Mouse (Mus musculus) layer of hippocampus, adult 9-10 months (tissue): Measurements from ENCODE around the gene Zfr.
"Not testable (repeated sequence)": the region's sequence is repeated elsewhere in the genome, so short reads cannot be mapped to it uniquely, and the experiment has no call there.

ENCODE experiments used
- DNase-seq: peaks from one replicate; pipeline ENCODE4 v3.0.0; 2022; ENCODE audit warnings: low spot score

Zfr gene

DNA sequence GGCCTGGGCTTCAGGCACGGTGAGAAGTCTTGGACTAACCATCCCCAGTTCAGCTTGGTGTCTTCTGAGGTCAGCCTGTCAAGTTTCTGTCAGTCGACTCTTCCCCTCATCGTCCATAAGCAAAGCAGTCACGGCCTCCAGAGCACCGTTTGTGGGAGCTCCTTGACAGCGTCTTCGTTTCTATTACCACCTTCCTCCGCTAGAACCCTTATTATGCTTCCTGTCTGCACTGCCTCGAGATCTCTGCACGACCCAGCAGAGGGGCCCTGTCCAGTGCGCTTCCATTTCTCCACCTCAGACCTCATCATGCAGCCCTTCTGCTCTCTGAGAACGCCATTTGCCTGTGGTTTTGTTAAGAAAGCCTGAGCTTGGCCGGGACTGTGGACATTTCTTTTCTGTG, 99.2 kb downstream of the Zfr start:
- DNase-seq: no peak

GRCm38 (mm10) chr15:12217332-12217731, 99.7 kb downstream of the Zfr start:
- not testable (repeated sequence) for DNase-seq

DNA sequence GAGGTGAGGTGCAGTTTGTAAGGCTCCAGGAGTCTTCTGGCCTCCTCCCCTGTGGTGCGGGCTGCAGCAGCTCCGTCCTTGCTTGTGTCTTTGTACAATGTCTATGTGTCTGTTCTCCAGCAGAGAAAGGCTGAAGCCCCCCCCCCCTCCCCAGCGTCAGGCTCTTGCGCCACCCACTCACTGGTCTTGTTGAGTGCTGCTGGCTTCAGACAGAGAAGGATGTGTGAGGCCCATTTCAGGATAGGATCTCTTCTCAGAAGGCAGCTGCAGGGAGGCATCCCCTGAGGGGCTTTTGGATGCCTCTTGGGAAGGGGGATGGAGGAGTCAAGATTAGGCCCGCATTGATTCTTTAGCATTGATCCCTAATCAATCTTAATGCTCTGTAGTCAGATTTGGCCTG, 100.2 kb downstream of the Zfr start:
- no peak for DNase-seq

GRCm38 (mm10) chr15:12218583-12219382, 101.2 kb downstream of the Zfr start:
- DNase-seq: no peak

GRCm38 (mm10) chr15:12221131-12221530, 103.5 kb downstream of the Zfr start:
- no peak for DNase-seq

- DNase-seq: no peak
Measured at GRCm38 (mm10) chr15:12222564-12223302, 105.1 kb downstream of the Zfr start.

GRCm38 (mm10) chr15:12223393-12223792, 105.8 kb downstream of the Zfr start:
- no peak for DNase-seq

DNA sequence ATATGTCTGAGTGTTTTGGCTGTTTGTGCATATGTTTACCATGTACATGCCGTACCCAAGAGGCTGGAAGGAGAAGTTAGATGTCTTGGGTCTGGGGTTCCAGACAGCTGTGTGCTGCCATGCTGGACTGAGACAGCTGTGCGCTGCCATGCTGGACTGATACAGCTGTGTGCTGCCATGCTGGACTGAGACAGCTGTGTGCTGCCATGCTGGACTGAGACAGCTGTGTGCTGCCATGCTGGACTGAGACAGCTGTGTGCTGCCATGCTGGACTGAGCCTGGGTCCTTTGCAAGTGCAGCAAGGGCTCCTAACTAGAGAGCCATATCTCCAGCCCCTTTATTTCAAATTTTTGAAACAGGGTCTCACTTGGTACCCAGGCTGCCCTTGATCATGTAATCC, 106.6 kb downstream of the Zfr start:
- no peak for DNase-seq

DNA sequence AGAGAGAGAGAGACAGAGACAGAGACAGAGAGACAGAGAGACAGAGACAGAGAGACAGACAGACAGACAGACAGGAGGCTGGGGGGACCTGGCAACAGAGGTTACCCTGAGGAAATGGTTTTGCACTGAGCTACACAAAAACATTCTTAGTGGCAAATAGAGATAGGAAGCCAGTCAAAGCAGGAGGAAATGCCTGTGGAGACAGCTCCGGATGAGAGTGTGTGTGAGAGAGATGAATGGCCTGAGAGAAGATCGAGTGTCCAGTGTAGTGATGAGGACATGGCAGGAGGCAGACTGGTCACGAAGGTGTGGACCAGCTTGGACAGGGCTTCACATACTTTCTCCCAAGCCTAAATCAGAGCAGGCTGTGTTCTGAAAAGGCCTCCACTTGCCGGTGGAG, 107.4 kb downstream of the Zfr start:
- no peak for DNase-seq

GRCm38 (mm10) chr15:12226908-12227307, 109.3 kb downstream of the Zfr start:
- DNase-seq: no peak

- DNase-seq: no peak
Measured at GRCm38 (mm10) chr15:12227355-12227754, 109.7 kb downstream of the Zfr start.

DNA sequence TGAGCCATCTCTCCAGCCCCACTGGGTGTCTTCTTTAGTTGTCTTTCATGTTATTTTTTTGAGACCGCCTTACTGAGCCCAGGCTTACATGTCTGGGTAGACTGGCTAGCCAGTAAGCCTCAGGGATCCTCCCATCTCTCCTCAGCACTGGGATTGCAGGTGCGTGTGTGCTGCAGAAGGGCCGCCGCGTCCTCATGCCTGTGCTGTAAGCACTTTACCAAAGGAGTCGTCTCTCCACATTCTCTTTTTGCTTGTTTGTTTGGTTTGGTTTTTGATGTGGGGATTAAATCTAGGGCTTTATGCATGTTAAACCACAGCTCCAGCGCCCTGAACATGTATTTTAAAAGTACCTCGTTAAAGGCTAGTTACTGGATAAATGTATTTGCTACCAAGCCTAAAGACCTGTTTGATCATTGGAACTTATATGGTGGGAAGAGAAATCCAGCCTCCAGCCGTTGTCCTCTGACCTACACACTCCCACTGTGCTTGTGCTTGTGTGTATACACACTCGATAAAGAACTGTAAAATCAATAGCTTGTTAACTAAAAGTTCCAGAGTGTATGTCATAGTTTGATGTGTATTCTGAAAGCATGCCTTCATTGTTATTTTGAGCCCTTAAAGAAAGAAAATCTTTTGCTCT, 112.1 kb downstream of the Zfr start:
- DNase-seq: no peak

DNA sequence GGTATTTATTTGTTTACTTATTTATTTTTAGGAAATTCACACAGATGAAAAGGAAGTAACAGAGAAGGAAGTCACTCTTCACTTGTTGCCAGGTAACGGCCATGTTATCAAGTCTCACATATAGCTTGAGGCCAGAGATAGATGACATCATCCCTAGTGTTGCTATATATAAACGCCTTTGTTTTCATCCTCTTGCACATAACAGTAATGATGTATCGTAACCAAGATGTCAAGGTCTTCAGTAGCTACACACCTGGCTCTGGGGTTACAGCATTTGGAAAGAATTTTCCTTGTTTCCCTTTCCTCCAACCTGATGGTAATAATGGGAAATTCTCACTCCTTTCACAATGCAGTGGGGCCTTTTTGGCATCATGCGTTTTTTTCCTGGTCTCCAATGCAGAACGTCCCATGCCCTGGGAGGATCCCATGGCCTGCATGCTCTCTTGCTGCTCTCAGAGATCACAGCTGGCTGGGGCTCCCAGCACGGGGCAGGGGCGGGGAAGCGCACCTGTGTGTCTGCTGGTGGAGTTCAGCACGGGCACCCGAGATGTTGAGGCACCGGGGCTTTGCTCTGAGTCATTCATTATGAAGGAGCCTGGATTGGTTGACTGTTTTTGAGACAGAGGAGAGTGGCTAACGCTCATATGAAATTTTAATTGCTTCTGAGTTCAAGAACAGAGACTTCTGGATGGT, 112.8 kb downstream of the Zfr start:
- DNase-seq: no peak

DNA sequence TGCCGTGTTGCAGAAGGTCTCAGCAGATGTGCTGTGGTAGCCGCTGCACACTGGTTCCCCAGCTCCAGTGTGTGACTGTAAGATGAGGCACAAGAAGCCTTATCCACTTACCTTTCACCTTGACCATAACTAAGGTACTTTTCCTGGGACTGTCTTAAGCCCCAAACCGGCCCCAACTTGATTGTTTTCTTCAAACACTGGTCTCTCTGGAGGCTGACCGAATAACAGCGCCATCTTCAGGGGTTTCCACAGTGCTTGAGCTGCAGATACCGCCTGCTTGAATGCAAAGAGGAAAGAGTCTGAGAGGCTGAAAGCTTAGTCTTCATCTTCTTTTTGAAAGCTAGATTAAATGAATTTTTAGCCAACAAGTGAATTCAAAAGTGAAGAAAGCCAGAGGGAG, 113.8 kb downstream of the Zfr start:
- DNase-seq: no peak

- DNase-seq: no peak
Measured at GRCm38 (mm10) chr15:12232429-12232828, 114.8 kb downstream of the Zfr start.

DNA sequence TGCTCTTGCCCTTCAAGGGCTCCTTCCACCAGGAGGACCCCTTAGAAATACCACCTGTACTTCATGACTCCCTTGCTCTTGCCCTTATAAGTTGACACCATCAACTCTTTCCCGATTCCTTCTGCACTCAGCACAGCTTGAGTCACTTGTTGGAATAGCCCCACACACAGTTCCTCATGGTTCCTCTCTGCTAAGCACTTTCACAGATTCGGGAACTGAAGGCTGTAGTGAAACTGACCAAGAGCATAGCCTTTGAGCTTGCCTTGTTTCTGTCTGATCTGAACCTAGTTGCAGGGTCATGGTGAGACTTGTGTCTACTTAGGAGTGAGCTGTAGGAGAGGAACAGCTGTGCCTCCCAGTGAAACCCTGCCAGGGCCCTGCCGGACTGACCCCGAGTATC, 115.4 kb downstream of the Zfr start:
- DNase-seq: no peak
